Mouse (Mus musculus): ENCODE results near the gene Opcml. TPM values are rescaled to one million over a fixed set of nuclear protein-coding genes. Genes with fewer than 3 reads are reported as not detected.

Opcml gene
- polyA plus RNA-seq, 1 experiment from 2014 or later, result 0.02 TPM

- no peak overlapping the region for H3K4me3 ChIP-seq (ENCODE audit: low read depth, low read length)
- H3K4me1 ChIP-seq (ENCODE audit: insufficient read depth), result no peaks in the 10 kb centered on the region
- 42% methylated on average over 2 of the region's 2 CpGs for WGBS (ENCODE audit: insufficient replicate concordance)
- no peak overlapping the region for H3K4me2 ChIP-seq (ENCODE audit: low read depth, low read length)
- no peak overlapping the region for H3K9ac ChIP-seq (replicated peaks)
- no peak for DNase-seq
- H3K9me3 ChIP-seq (ENCODE audit: low read length), result no peaks in the 10 kb centered on the region
- no peaks in the 10 kb centered on the region for H3K27me3 ChIP-seq (ENCODE audit: insufficient read depth, low read length)
- TF ChIP-seq EP300 (IDR thresholded peaks at IDR 0.05; ENCODE audit: low read depth), result no peak
- no peak for TF ChIP-seq CTCF (IDR thresholded peaks at IDR 0.05; ENCODE audit: low read depth)
- no peaks in the 10 kb centered on the region for H3K36me3 ChIP-seq (replicated peaks; ENCODE audit: insufficient read depth, low read length)
- H3K27ac ChIP-seq (ENCODE audit: low read depth), result no peak overlapping the region
- ATAC-seq, result no peak
Measured at GRCm38 (mm10) chr9:28937980-28938379, 1147.4 kb downstream of the Opcml start.

GRCm38 (mm10) chr9:28940901-28941300, 1150.3 kb downstream of the Opcml start:
- H3K9me3 ChIP-seq (ENCODE audit: low read length), result no peaks in the 10 kb centered on the region
- DNase-seq (no peak), ATAC-seq (no peak)
- no peak overlapping the region for H3K4me2 ChIP-seq (ENCODE audit: low read depth, low read length)
- H3K27ac ChIP-seq (ENCODE audit: low read depth), result no peak overlapping the region
- H3K27me3 ChIP-seq (ENCODE audit: insufficient read depth, low read length), result no peaks in the 10 kb centered on the region
- no peak overlapping the region for H3K4me3 ChIP-seq (ENCODE audit: low read depth, low read length)
- H3K4me1 ChIP-seq (ENCODE audit: insufficient read depth), result no peaks in the 10 kb centered on the region
- H3K9ac ChIP-seq (replicated peaks), result no peak overlapping the region
- TF ChIP-seq EP300 (IDR thresholded peaks at IDR 0.05; ENCODE audit: low read depth) (no peak), CTCF (IDR thresholded peaks at IDR 0.05; ENCODE audit: low read depth) (no peak)
- no peaks in the 10 kb centered on the region for H3K36me3 ChIP-seq (replicated peaks; ENCODE audit: insufficient read depth, low read length)

- no peak overlapping the region for H3K27ac ChIP-seq (ENCODE audit: low read depth)
- no peaks in the 10 kb centered on the region for H3K9me3 ChIP-seq (ENCODE audit: low read length)
- no peaks in the 10 kb centered on the region for H3K4me1 ChIP-seq (ENCODE audit: insufficient read depth)
- no peak for ATAC-seq
- H3K4me3 ChIP-seq (ENCODE audit: low read depth, low read length), result no peak overlapping the region
- no peak overlapping the region for H3K9ac ChIP-seq (replicated peaks)
- DNase-seq, result no peak
- 64% methylated on average over 1 of the region's 1 CpGs for WGBS (ENCODE audit: insufficient replicate concordance)
- no peaks in the 10 kb centered on the region for H3K27me3 ChIP-seq (ENCODE audit: insufficient read depth, low read length)
- no peaks in the 10 kb centered on the region for H3K36me3 ChIP-seq (replicated peaks; ENCODE audit: insufficient read depth, low read length)
- H3K4me2 ChIP-seq (ENCODE audit: low read depth, low read length), result no peak overlapping the region
- TF ChIP-seq CTCF (IDR thresholded peaks at IDR 0.05; ENCODE audit: low read depth), result no peak
- TF ChIP-seq EP300 (IDR thresholded peaks at IDR 0.05; ENCODE audit: low read depth), result no peak
Measured at GRCm38 (mm10) chr9:28969455-28969854, 1178.9 kb downstream of the Opcml start.

Small RNA genes within 50 kb of the gene (microRNA-seq; reads per million reads assigned to microRNA genes)
- gene Gm44316, result not detected
